Mouse (Mus musculus): ENCODE measurements around the gene Arhgef25. TPM values are rescaled to one million over a fixed set of nuclear protein-coding genes. Genes with fewer than 3 reads are reported as not detected.

Arhgef25 gene
- 32.3 and 33.0 TPM in 2 replicates for polyA plus RNA-seq (2015; fragmentation: Nextera tagmentation; extraction: Ambion mirVana)

DNA sequence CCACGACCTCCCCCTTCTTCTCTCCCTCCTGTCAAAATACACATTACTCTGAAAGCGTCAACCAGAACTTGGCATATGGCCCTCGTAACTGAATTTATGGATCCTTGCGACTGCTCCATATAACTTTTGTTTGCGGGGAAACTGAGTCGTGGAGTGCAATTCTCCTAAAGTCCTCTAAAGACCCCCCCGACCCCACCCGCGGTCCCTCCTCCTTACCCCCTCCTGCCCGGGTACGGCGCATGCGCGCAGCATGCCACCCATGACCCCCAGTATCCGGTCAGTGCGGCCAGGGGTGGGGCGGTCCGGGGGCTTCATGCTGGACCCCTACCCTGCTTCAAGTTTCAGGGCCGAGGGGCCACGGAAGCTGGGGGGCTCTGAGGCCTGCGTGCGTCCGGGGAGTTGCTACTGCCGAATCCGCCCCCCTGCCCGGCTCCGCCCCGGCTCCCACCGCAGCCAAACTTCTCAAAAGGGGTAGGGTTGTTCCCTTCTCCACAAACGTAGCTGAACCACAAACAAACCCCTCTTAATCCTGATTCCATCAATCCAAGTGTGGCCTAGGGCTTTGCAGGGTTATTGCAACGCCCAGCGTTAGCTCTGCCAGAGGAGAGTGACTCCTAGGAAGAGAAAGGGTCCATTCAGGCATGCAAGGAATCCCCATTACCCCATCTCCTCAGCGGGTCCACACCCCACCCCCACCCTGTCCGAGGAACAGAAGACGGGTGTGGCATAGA, at the start of gene Arhgef25:
TSS of gene Arhgef25 (minus strand) at position 433 of the 731 bp plus-strand sequence.
- peak within 1 kb of the TSS; percentile 93 for H3K9ac ChIP-seq (replicated peaks; ENCODE audit: low read depth, low read length)
- ATAC-seq = no peak
- H3K36me3 ChIP-seq (ENCODE audit: control insufficient read depth, insufficient read depth) = peaks cover 4% of the 10 kb centered on the region; the same call in 1 of the 2 replicates
- 3% methylated on average over 35 of the region's 35 CpGs for WGBS
- peak within 1 kb of the TSS; percentile 92 for H3K4me2 ChIP-seq (ENCODE audit: low read length)
- peaks cover 33% of the 10 kb centered on the region for H3K4me1 ChIP-seq (replicated peaks; ENCODE audit: control insufficient read depth, insufficient read depth, low read length)
- no peaks in the 10 kb centered on the region for H3K27me3 ChIP-seq (replicated peaks; ENCODE audit: control insufficient read depth, insufficient read depth, low read length)
- H3K9me3 ChIP-seq (ENCODE audit: control insufficient read depth, low read length) = no peaks in the 10 kb centered on the region
- peak within 1 kb of the TSS; percentile 82 for H3K4me3 ChIP-seq (replicated peaks; ENCODE audit: low read length)
- H3K27ac ChIP-seq (ENCODE audit: low read length) = peak within 1 kb of the TSS; percentile 88

GRCm38 (mm10) chr10:127238241-127238824, 48.5 kb upstream of the Arhgef25 start:
- Histone ChIP-seq H3K27me3 (replicated peaks; ENCODE audit: control insufficient read depth, insufficient read depth, low read length) (no peaks in the 10 kb centered on the region), H3K36me3 (ENCODE audit: control insufficient read depth, insufficient read depth) (peaks cover 58% of the 10 kb centered on the region), H3K9ac (replicated peaks; ENCODE audit: low read depth, low read length) (no peak overlapping the region), H3K4me1 (replicated peaks; ENCODE audit: control insufficient read depth, insufficient read depth, low read length) (no peaks in the 10 kb centered on the region), H3K4me3 (replicated peaks; ENCODE audit: low read length) (no peak overlapping the region), H3K9me3 (ENCODE audit: control insufficient read depth, low read length) (no peaks in the 10 kb centered on the region), H3K4me2 (ENCODE audit: low read length) (no peak overlapping the region), H3K27ac (ENCODE audit: low read length) (no peak overlapping the region)
- WGBS = 76% methylated on average over 18 of the region's 18 CpGs
- no peak for ATAC-seq

- H3K36me3 ChIP-seq (ENCODE audit: control insufficient read depth, insufficient read depth) = peaks cover 46% of the 10 kb centered on the region
These were observed 46.7 kb upstream of the Arhgef25 start for GRCm38 (mm10) chr10:127236541-127236940.

GRCm38 (mm10) chr10:127233141-127233540, 43.3 kb upstream of the Arhgef25 start:
- 84% methylated on average over 9 of the region's 9 CpGs for WGBS
- H3K4me3 ChIP-seq (replicated peaks; ENCODE audit: low read length) = no peak overlapping the region
- H3K4me1 ChIP-seq (replicated peaks; ENCODE audit: control insufficient read depth, insufficient read depth, low read length) = no peaks in the 10 kb centered on the region
- no peak overlapping the region for H3K4me2 ChIP-seq (ENCODE audit: low read length)
- no peaks in the 10 kb centered on the region for H3K27me3 ChIP-seq (replicated peaks; ENCODE audit: control insufficient read depth, insufficient read depth, low read length)
- H3K9me3 ChIP-seq (ENCODE audit: control insufficient read depth, low read length) = no peaks in the 10 kb centered on the region
- H3K9ac ChIP-seq (replicated peaks; ENCODE audit: low read depth, low read length) = no peak overlapping the region
- peaks cover 33% of the 10 kb centered on the region for H3K36me3 ChIP-seq (ENCODE audit: control insufficient read depth, insufficient read depth)
- H3K27ac ChIP-seq (ENCODE audit: low read length) = no peak overlapping the region
- ATAC-seq = no peak

More at GRCm38 (mm10) chr10:127236541-127236940, 46.7 kb upstream of the Arhgef25 start:
- H3K4me1 ChIP-seq (replicated peaks; ENCODE audit: control insufficient read depth, insufficient read depth, low read length) = no peaks in the 10 kb centered on the region
- no peaks in the 10 kb centered on the region for H3K27me3 ChIP-seq (replicated peaks; ENCODE audit: control insufficient read depth, insufficient read depth, low read length)
- WGBS = 45% methylated on average over 9 of the region's 9 CpGs
- no peak overlapping the region for H3K9ac ChIP-seq (replicated peaks; ENCODE audit: low read depth, low read length)
- H3K27ac ChIP-seq (ENCODE audit: low read length) = no peak overlapping the region
- ATAC-seq = no peak
- no peak overlapping the region for H3K4me3 ChIP-seq (replicated peaks; ENCODE audit: low read length)
- H3K9me3 ChIP-seq (ENCODE audit: control insufficient read depth, low read length) = no peaks in the 10 kb centered on the region
- no peak overlapping the region for H3K4me2 ChIP-seq (ENCODE audit: low read length)

- 88% methylated on average over 14 of the region's 14 CpGs for WGBS
- H3K27ac ChIP-seq (ENCODE audit: low read length) = no peak overlapping the region
- no peak overlapping the region for H3K4me3 ChIP-seq (replicated peaks; ENCODE audit: low read length)
These were observed 41.9 kb upstream of the Arhgef25 start for GRCm38 (mm10) chr10:127231741-127232140.

DNA sequence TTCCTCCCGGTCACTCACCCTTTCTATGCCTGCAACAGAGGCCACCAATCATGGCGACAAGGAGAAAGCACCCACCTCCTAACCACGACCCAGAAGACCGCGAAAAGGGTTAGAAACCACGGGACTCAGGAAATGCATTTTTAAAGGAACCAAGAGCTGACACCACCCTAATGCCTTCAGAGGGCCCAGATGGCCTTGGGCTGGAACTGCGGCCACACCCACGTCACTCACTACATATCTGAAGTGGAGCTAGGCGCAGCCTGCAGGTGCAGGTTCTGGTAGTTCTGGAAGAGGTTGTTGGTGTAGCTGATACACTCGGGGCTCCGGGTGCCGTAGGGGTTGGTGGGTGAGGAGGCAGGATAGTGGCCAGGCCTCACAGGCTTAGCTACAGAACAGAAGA, 40.8 kb upstream of the Arhgef25 start:
- no peak overlapping the region for H3K27ac ChIP-seq (ENCODE audit: low read length)
- no peaks in the 10 kb centered on the region for H3K9me3 ChIP-seq (ENCODE audit: control insufficient read depth, low read length)
- peaks cover 15% of the 10 kb centered on the region for H3K36me3 ChIP-seq (ENCODE audit: control insufficient read depth, insufficient read depth)
- no peak overlapping the region for H3K9ac ChIP-seq (replicated peaks; ENCODE audit: low read depth, low read length)
- no peak for ATAC-seq
- 92% methylated on average over 12 of the region's 12 CpGs for WGBS
- H3K4me2 ChIP-seq (ENCODE audit: low read length) = no peak overlapping the region
- H3K4me1 ChIP-seq (replicated peaks; ENCODE audit: control insufficient read depth, insufficient read depth, low read length) = no peaks in the 10 kb centered on the region
- H3K4me3 ChIP-seq (replicated peaks; ENCODE audit: low read length) = no peak overlapping the region
- H3K27me3 ChIP-seq (replicated peaks; ENCODE audit: control insufficient read depth, insufficient read depth, low read length) = no peaks in the 10 kb centered on the region

More at GRCm38 (mm10) chr10:127231741-127232140, 41.9 kb upstream of the Arhgef25 start:
- Histone ChIP-seq H3K27me3 (replicated peaks; ENCODE audit: control insufficient read depth, insufficient read depth, low read length) (no peaks in the 10 kb centered on the region), H3K9ac (replicated peaks; ENCODE audit: low read depth, low read length) (no peak overlapping the region), H3K4me1 (replicated peaks; ENCODE audit: control insufficient read depth, insufficient read depth, low read length) (no peaks in the 10 kb centered on the region), H3K4me2 (ENCODE audit: low read length) (no peak overlapping the region), H3K36me3 (ENCODE audit: control insufficient read depth, insufficient read depth) (peaks cover 26% of the 10 kb centered on the region), H3K9me3 (ENCODE audit: control insufficient read depth, low read length) (no peaks in the 10 kb centered on the region)
- no peak for ATAC-seq

DNA sequence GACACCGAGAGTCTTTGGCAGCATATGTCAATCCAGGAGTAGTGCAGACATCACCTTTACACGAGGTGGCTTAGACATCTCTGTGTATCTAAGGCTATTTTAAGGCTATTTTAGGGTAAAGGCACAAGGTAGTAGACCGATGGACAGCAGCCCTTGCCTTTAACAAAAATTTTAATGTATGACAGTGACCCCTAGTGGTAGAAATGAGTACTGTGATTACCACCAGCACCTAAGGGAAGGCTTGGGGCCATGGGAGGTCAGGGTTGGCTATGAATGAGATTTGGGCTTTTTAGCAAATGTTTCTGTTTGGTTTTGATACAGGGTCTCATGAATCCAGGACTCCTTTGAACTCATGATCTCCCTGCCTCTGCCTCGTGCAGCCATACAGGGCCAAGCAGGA, 39.0 kb upstream of the Arhgef25 start:
- H3K4me1 ChIP-seq (replicated peaks; ENCODE audit: control insufficient read depth, insufficient read depth, low read length) = no peaks in the 10 kb centered on the region
- peaks cover 15% of the 10 kb centered on the region; the same call in 1 of the 2 replicates for H3K36me3 ChIP-seq (ENCODE audit: control insufficient read depth, insufficient read depth)
- 25% methylated on average over 4 of the region's 4 CpGs for WGBS
- H3K27me3 ChIP-seq (replicated peaks; ENCODE audit: control insufficient read depth, insufficient read depth, low read length) = no peaks in the 10 kb centered on the region
- no peak overlapping the region for H3K9ac ChIP-seq (replicated peaks; ENCODE audit: low read depth, low read length)
- H3K4me2 ChIP-seq (ENCODE audit: low read length) = no peak overlapping the region
- H3K4me3 ChIP-seq (replicated peaks; ENCODE audit: low read length) = no peak overlapping the region
- ATAC-seq = peak; percentile 32; the same call in 1 of the 2 replicates
- H3K9me3 ChIP-seq (ENCODE audit: control insufficient read depth, low read length) = no peaks in the 10 kb centered on the region
- no peak overlapping the region for H3K27ac ChIP-seq (ENCODE audit: low read length)

DNA sequence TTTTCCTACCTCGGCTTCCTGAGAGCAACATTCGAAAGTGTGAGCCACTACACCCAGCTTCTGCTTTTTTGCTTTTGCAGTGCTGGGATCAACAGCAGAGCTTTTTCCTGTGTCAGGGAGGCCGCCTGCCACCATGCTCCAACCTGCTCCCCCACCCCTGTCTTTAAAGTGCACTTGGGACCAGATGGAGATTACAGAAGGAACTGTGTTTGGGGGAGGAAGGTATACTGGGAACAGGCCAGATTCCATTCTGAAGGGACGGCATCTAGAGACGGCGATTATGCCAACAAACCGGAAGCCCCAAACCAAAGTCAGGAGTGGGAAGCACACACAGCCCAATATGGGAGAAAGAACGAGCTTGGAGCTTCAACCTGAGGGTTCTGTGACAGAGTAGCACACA, 37.3 kb upstream of the Arhgef25 start:
- no peak overlapping the region for H3K4me3 ChIP-seq (replicated peaks; ENCODE audit: low read length)
- peaks cover 9% of the 10 kb centered on the region; the same call in 1 of the 2 replicates for H3K36me3 ChIP-seq (ENCODE audit: control insufficient read depth, insufficient read depth)
- H3K4me1 ChIP-seq (replicated peaks; ENCODE audit: control insufficient read depth, insufficient read depth, low read length) = no peaks in the 10 kb centered on the region
- H3K27ac ChIP-seq (ENCODE audit: low read length) = no peak overlapping the region
- no peak overlapping the region for H3K9ac ChIP-seq (replicated peaks; ENCODE audit: low read depth, low read length)
- H3K27me3 ChIP-seq (replicated peaks; ENCODE audit: control insufficient read depth, insufficient read depth, low read length) = no peaks in the 10 kb centered on the region
- H3K9me3 ChIP-seq (ENCODE audit: control insufficient read depth, low read length) = no peaks in the 10 kb centered on the region
- 83% methylated on average over 8 of the region's 8 CpGs for WGBS
- no peak overlapping the region for H3K4me2 ChIP-seq (ENCODE audit: low read length)
- ATAC-seq = no peak

- no peak for ATAC-seq
- no peak overlapping the region for H3K27ac ChIP-seq (ENCODE audit: low read length)
- no peak overlapping the region for H3K9ac ChIP-seq (replicated peaks; ENCODE audit: low read depth, low read length)
- no peak overlapping the region for H3K4me2 ChIP-seq (ENCODE audit: low read length)
- H3K27me3 ChIP-seq (replicated peaks; ENCODE audit: control insufficient read depth, insufficient read depth, low read length) = no peaks in the 10 kb centered on the region
- no peak overlapping the region for H3K4me3 ChIP-seq (replicated peaks; ENCODE audit: low read length)
- peaks cover 5% of the 10 kb centered on the region; the same call in 1 of the 2 replicates for H3K36me3 ChIP-seq (ENCODE audit: control insufficient read depth, insufficient read depth)
- 70% methylated on average over 8 of the region's 8 CpGs for WGBS
- no peaks in the 10 kb centered on the region for H3K4me1 ChIP-seq (replicated peaks; ENCODE audit: control insufficient read depth, insufficient read depth, low read length)
- no peaks in the 10 kb centered on the region for H3K9me3 ChIP-seq (ENCODE audit: control insufficient read depth, low read length)
These were observed 36.5 kb upstream of the Arhgef25 start for GRCm38 (mm10) chr10:127226318-127226895.

Data from forebrain, embryonic 16.5 days (tissue).